Mouse (Mus musculus): ENCODE data around the gene Ncapg2.
A peak's percentile ranks its signal among the peaks of the same experiment; 100 is the strongest.

The Ncapg2 gene

DNA sequence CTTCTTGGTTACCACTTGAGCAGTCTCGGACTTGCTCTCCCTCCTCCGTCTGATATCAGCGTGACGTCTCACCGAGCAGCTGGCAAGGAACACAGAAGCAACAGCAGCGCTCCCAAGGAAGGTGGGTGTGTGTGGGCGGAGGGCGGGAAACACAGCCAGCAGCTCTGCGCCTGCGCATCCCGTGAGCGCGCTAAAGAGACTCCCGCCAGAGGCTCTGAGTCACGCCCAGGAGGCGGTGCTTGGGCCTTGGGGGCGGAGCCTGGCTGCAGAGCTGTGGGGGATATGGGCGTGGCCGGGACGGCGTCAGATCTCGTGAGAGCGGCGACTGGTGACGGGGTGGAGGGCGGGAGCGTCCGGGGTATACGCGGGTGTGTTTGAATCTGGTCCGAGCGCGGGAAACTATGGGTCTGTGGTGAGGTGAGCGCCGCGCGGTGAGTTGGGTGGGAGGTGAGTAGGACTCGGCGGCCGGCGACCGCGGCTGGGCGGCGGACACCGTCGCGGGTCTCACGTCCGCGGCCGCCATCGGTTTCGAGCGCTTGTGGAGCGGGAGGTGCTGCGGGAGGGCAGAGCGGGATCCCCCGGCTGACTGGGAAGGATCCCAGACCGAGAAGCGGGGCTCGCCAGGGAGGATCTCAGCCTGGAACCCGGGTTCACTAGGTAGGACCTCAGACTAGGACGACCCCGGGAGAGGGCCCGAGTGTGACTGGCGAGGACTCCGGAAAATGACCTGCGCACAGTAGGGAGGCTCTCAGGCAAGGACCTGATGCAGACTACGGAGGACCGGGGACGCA is at the start of gene Ncapg2:
Gene Ncapg2, plus strand, starts transcription at position 358 of the 791 bp plus-strand sequence.
- H3K36me3 ChIP-seq (ENCODE audit: insufficient read depth, low read length) = peaks cover 58% of the 10 kb centered on the region
- TF ChIP-seq POU5F1 (IDR thresholded peaks at IDR 0.05; ENCODE audit: borderline replicate concordance, low read length) (no peak), CTCF (conservative IDR thresholded peaks at IDR 0.05; ENCODE audit: low read length) (no peak), NANOG (IDR thresholded peaks at IDR 0.05; ENCODE audit: borderline replicate concordance, low read length) (no peak)
- peaks cover 22% of the 10 kb centered on the region for H3K4me1 ChIP-seq (replicated peaks; ENCODE audit: low read depth, low read length)
- H3K4me3 ChIP-seq (replicated peaks; ENCODE audit: low read length) = peak within 1 kb of the TSS; percentile 94
- no peaks in the 10 kb centered on the region for H3K27me3 ChIP-seq (ENCODE audit: insufficient read depth, low read length)
- H3K9me3 ChIP-seq (ENCODE audit: low read length) = peaks cover 42% of the 10 kb centered on the region

DNA sequence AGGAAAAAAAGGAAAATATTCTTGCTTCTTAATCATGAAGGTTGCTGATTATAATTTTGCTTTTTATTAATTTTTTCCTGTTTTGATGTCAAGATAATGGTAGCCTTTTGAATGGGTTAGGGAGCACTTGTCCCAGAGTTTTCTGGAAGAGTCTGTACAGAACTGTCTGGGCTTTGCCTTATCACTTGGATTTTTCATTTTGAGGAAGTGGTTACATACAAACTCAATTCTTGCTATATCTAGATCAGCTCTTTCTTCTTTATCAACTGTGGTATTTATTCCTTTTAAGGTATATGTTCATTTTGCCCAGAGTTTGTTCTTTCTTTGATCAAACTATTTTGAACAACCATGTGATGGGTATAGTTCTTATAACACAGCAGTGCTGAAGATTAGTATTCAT is 43.1 kb upstream of the Ncapg2 start:
- TF ChIP-seq NANOG (IDR thresholded peaks at IDR 0.05; ENCODE audit: borderline replicate concordance, low read length) (no peak), CTCF (conservative IDR thresholded peaks at IDR 0.05; ENCODE audit: low read length) (no peak), POU5F1 (IDR thresholded peaks at IDR 0.05; ENCODE audit: borderline replicate concordance, low read length) (no peak)
- Histone ChIP-seq H3K36me3 (ENCODE audit: insufficient read depth, low read length) (peaks cover 34% of the 10 kb centered on the region), H3K4me1 (replicated peaks; ENCODE audit: low read depth, low read length) (no peaks in the 10 kb centered on the region), H3K27me3 (ENCODE audit: insufficient read depth, low read length) (no peaks in the 10 kb centered on the region), H3K4me3 (replicated peaks; ENCODE audit: low read length) (no peak overlapping the region), H3K9me3 (ENCODE audit: low read length) (no peaks in the 10 kb centered on the region)

DNA sequence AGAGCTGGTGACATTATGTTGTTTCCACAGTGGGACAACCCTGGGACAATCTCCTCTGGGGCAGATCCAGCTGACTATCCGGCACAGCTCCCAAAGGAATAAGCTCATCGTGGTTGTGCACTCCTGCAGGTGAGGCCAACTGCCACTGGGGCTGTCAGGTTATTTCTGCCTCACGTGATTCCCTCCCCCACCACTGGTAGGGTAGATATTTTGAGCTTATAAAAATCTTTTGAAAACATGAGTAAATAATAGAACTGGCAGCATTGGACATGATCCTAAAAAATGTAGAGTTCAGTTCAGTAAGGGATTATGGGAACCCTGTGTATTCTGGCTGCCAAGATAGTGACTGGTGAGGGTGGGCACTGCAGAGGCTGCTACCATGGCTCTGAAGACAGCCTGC is 38.3 kb upstream of the Ncapg2 start:
- no peaks in the 10 kb centered on the region for H3K4me1 ChIP-seq (replicated peaks; ENCODE audit: low read depth, low read length)
- H3K27me3 ChIP-seq (ENCODE audit: insufficient read depth, low read length) = no peaks in the 10 kb centered on the region
- H3K9me3 ChIP-seq (ENCODE audit: low read length) = no peaks in the 10 kb centered on the region
- no peak overlapping the region for H3K4me3 ChIP-seq (replicated peaks; ENCODE audit: low read length)
- H3K36me3 ChIP-seq (ENCODE audit: insufficient read depth, low read length) = peaks cover 60% of the 10 kb centered on the region
- TF ChIP-seq NANOG (IDR thresholded peaks at IDR 0.05; ENCODE audit: borderline replicate concordance, low read length) (no peak), POU5F1 (IDR thresholded peaks at IDR 0.05; ENCODE audit: borderline replicate concordance, low read length) (no peak), CTCF (conservative IDR thresholded peaks at IDR 0.05; ENCODE audit: low read length) (no peak)

DNA sequence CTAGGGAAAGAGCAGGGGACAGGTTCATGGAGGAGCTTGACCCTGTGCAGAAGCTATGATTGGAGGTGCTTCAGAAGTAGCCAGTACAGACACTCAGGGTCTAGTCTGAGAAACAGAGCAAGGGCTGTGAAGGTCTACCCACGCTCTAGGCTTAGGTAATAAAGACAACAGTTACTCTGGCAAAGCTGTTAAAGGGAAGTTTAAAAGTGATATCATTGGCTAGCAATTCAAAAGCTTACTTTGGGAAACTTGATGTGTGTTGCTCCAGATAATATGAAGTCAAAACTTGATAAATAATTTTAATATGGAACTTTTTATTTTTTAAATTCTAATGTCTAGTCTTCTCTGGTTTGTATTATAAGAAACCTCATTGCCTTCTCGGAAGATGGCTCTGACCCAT is 37.9 kb upstream of the Ncapg2 start:
- Histone ChIP-seq H3K27me3 (ENCODE audit: insufficient read depth, low read length) (no peaks in the 10 kb centered on the region), H3K36me3 (ENCODE audit: insufficient read depth, low read length) (peaks cover 60% of the 10 kb centered on the region), H3K4me1 (replicated peaks; ENCODE audit: low read depth, low read length) (no peaks in the 10 kb centered on the region), H3K9me3 (ENCODE audit: low read length) (no peaks in the 10 kb centered on the region), H3K4me3 (replicated peaks; ENCODE audit: low read length) (no peak overlapping the region)
- TF ChIP-seq NANOG (IDR thresholded peaks at IDR 0.05; ENCODE audit: borderline replicate concordance, low read length) = no peak
- TF ChIP-seq POU5F1 (IDR thresholded peaks at IDR 0.05; ENCODE audit: borderline replicate concordance, low read length) = no peak
- no peak for TF ChIP-seq CTCF (conservative IDR thresholded peaks at IDR 0.05; ENCODE audit: low read length)

DNA sequence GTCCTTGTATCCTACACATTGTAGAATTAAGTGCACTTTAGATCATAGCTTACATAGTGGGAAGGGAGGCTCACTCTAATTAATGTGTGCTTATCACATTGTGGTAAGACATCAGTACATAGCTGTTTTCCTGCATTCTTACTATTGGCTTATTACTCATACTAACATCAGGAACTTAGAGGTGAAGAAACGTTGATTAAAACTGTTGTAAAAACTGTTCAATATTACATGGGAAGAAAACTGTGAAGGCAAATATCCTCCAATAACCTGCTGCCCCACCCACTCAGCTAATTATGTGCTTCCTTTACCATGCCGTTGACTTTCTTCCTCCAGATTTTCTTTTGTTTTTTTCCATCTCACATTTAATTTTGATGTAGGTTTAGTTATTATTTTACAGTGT is 36.3 kb upstream of the Ncapg2 start:
- TF ChIP-seq POU5F1 (IDR thresholded peaks at IDR 0.05; ENCODE audit: borderline replicate concordance, low read length) (no peak), CTCF (conservative IDR thresholded peaks at IDR 0.05; ENCODE audit: low read length) (no peak), NANOG (IDR thresholded peaks at IDR 0.05; ENCODE audit: borderline replicate concordance, low read length) (no peak)
- H3K36me3 ChIP-seq (ENCODE audit: insufficient read depth, low read length) = peaks cover 52% of the 10 kb centered on the region
- no peaks in the 10 kb centered on the region for H3K27me3 ChIP-seq (ENCODE audit: insufficient read depth, low read length)
- no peaks in the 10 kb centered on the region for H3K9me3 ChIP-seq (ENCODE audit: low read length)
- H3K4me1 ChIP-seq (replicated peaks; ENCODE audit: low read depth, low read length) = no peaks in the 10 kb centered on the region
- no peak overlapping the region for H3K4me3 ChIP-seq (replicated peaks; ENCODE audit: low read length)

DNA sequence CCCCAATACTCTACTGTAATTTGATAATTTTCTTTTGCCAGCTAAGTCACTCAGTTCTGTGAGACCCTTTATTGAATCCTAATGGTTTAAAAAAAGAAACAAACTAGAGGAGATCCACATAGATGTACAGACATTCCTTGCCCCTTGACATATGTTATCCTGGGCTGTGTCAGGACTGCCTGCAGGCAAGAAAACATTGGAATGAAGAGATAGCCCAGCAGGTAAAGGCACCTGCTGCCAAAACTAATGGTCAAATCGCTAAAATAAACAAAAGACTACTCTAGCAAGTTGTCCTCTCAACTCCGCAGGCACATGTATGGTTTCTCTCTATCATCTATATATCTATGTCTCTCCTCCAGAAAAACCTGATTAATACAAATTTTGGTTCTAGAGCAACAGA is 22.1 kb upstream of the Ncapg2 start:
- H3K4me3 ChIP-seq (replicated peaks; ENCODE audit: low read length) = no peak overlapping the region
- no peaks in the 10 kb centered on the region for H3K27me3 ChIP-seq (ENCODE audit: insufficient read depth, low read length)
- H3K9me3 ChIP-seq (ENCODE audit: low read length) = peaks cover 66% of the 10 kb centered on the region
- no peak for TF ChIP-seq POU5F1 (IDR thresholded peaks at IDR 0.05; ENCODE audit: borderline replicate concordance, low read length)
- TF ChIP-seq NANOG (IDR thresholded peaks at IDR 0.05; ENCODE audit: borderline replicate concordance, low read length) = no peak
- no peak for TF ChIP-seq CTCF (conservative IDR thresholded peaks at IDR 0.05; ENCODE audit: low read length)
- H3K4me1 ChIP-seq (replicated peaks; ENCODE audit: low read depth, low read length) = no peaks in the 10 kb centered on the region
- peaks cover 11% of the 10 kb centered on the region; the same call in 1 of the 2 replicates for H3K36me3 ChIP-seq (ENCODE audit: insufficient read depth, low read length)

DNA sequence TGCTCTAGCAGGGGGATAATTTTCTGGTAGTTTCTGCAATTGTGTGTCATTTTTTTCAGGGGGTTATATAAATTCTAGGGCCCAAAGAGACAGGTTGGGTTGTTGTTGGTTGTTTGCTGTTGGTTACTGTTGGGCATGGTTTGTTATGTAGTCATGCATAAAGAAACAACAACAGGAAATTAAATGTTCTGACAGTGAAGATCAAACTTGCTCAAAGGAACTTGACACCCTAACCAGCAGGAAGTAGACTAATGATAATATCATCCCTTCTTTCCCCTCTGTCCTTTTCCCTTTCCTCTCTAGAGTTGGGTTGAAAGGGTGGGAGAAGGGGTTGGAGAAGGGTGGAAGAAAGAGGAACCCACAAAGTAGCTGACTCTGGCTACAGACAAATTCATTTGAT is 21.2 kb upstream of the Ncapg2 start:
- Histone ChIP-seq H3K27me3 (ENCODE audit: insufficient read depth, low read length) (no peaks in the 10 kb centered on the region), H3K4me3 (replicated peaks; ENCODE audit: low read length) (no peak overlapping the region), H3K36me3 (ENCODE audit: insufficient read depth, low read length) (peaks cover 11% of the 10 kb centered on the region; the same call in 1 of the 2 replicates), H3K4me1 (replicated peaks; ENCODE audit: low read depth, low read length) (no peaks in the 10 kb centered on the region), H3K9me3 (ENCODE audit: low read length) (peaks cover 61% of the 10 kb centered on the region)
- TF ChIP-seq POU5F1 (IDR thresholded peaks at IDR 0.05; ENCODE audit: borderline replicate concordance, low read length) (no peak), NANOG (IDR thresholded peaks at IDR 0.05; ENCODE audit: borderline replicate concordance, low read length) (no peak), CTCF (conservative IDR thresholded peaks at IDR 0.05; ENCODE audit: low read length) (no peak)

DNA sequence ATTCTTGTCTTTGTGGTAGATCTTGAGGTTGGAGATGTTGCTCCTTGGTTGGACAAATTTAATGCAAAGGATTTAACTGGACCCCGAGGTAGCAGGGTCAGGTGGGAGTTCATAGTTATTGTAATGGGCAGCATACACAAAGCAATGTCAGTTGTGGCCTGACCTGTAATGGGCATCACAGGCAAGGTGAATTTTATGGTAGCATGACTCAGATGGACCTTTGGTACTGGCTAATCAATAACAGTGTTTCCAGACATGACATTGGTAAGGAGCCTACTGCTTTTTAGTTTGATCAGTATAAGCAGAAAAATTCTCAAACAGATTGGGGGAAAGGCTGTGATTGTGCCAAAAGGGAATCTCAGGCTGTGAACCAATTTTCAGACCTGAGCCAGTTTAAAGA is 18.4 kb upstream of the Ncapg2 start:
- TF ChIP-seq CTCF (conservative IDR thresholded peaks at IDR 0.05; ENCODE audit: low read length) = no peak
- no peak for TF ChIP-seq NANOG (IDR thresholded peaks at IDR 0.05; ENCODE audit: borderline replicate concordance, low read length)
- TF ChIP-seq POU5F1 (IDR thresholded peaks at IDR 0.05; ENCODE audit: borderline replicate concordance, low read length) = no peak
- Histone ChIP-seq H3K4me1 (replicated peaks; ENCODE audit: low read depth, low read length) (no peaks in the 10 kb centered on the region), H3K4me3 (replicated peaks; ENCODE audit: low read length) (no peak overlapping the region), H3K36me3 (ENCODE audit: insufficient read depth, low read length) (no peaks in the 10 kb centered on the region), H3K27me3 (ENCODE audit: insufficient read depth, low read length) (no peaks in the 10 kb centered on the region), H3K9me3 (ENCODE audit: low read length) (peaks cover 36% of the 10 kb centered on the region)
